Mouse (Mus musculus) forebrain, embryonic 16.5 days (tissue): ENCODE data around the gene Scml4. TPM values are rescaled to one million over a fixed set of nuclear protein-coding genes. Genes with fewer than 3 reads are reported as not detected.

Experiments used
- ATAC-seq: fragments of 200-750 bp; cut with Nextera tagmentation; 2 replicates; pipeline ENCODE4 v1.8.0; 2017; ENCODE audit warnings: mild to moderate bottlenecking, moderate library complexity
- H3K27ac ChIP-seq: fragments of 300-500 bp; sonication (generic); 2 replicates; pipeline ENCODE4 v1.5.1; 2014; ENCODE audit warnings: low read length, control low read depth
- H3K27me3 ChIP-seq: fragments of 300-500 bp; sonication (generic); replicated peaks from 2 replicates; pipeline ENCODE4 v1.6.1; 2014; ENCODE audit warnings: low read length; ENCODE audit not compliant: control insufficient read depth, insufficient read depth
- H3K36me3 ChIP-seq: fragments of 300-500 bp; sonication (generic); 2 replicates; pipeline ENCODE4 v1.6.1; 2014; ENCODE audit not compliant: control insufficient read depth, insufficient read depth
- H3K4me1 ChIP-seq: fragments of 300-500 bp; sonication (generic); replicated peaks from 2 replicates; pipeline ENCODE4 v1.6.1; 2014; ENCODE audit warnings: low read length; ENCODE audit not compliant: control insufficient read depth, insufficient read depth
- H3K4me2 ChIP-seq: fragments of 300-500 bp; sonication (generic); 2 replicates; pipeline ENCODE4 v1.6.1; 2014; ENCODE audit warnings: mild to moderate bottlenecking, low read length, control low read depth
- H3K4me3 ChIP-seq: fragments of 300-500 bp; sonication (generic); replicated peaks from 2 replicates; pipeline ENCODE4 v1.5.1; 2014; ENCODE audit warnings: mild to moderate bottlenecking, low read length, control low read depth
- H3K9ac ChIP-seq: fragments of 300-500 bp; sonication (generic); replicated peaks from 2 replicates; pipeline ENCODE4 v1.6.1; 2014; ENCODE audit warnings: low read depth, low read length, control low read depth
- H3K9me3 ChIP-seq: fragments of 300-500 bp; sonication (generic); 2 replicates; pipeline ENCODE4 v1.6.1; 2016; ENCODE audit warnings: low read length; ENCODE audit not compliant: control insufficient read depth
- WGBS: fragments of 180-500 bp; shearing (Covaris S2); extraction: QIAGEN DNeasy Blood & Tissue Kit; methylation state at CpG from one replicate; pipeline ENCODE4 v1.1.7; 2014; 5-methylcytosine and 5-hydroxymethylcytosine counted together
- polyA plus RNA-seq: library from polyadenylated mRNA; unstranded; fragments of >200 nt; fragmentation: Nextera tagmentation; extraction: Ambion mirVana; gene quantifications from 2 replicates; pipeline ENCODE4 v1.2.1, GENCODE M21; 2015

Gene Scml4
- polyA plus RNA-seq, 1 experiment from 2014 or later: 10.4 TPM

GRCm38 (mm10) chr10:42892250-42892649 lies 32.1 kb downstream of the Scml4 start:
- Histone ChIP-seq H3K9ac (no peak overlapping the region), H3K4me1 (no peaks in the 10 kb centered on the region), H3K27me3 (no peaks in the 10 kb centered on the region), H3K4me2 (no peak overlapping the region), H3K36me3 (no peaks in the 10 kb centered on the region), H3K9me3 (no peaks in the 10 kb centered on the region), H3K4me3 (no peak overlapping the region), H3K27ac (no peak overlapping the region)
- 66% methylated on average over 4 of the region's 4 CpGs for WGBS
- no peak for ATAC-seq

GRCm38 (mm10) chr10:42892987-42893386 lies 32.8 kb downstream of the Scml4 start:
- no peaks in the 10 kb centered on the region for H3K9me3 ChIP-seq
- no peaks in the 10 kb centered on the region for H3K4me1 ChIP-seq
- H3K27me3 ChIP-seq: no peaks in the 10 kb centered on the region
- no peak for ATAC-seq
- no peaks in the 10 kb centered on the region for H3K36me3 ChIP-seq
- H3K4me3 ChIP-seq: no peak overlapping the region
- H3K9ac ChIP-seq: no peak overlapping the region
- H3K4me2 ChIP-seq: no peak overlapping the region
- no peak overlapping the region for H3K27ac ChIP-seq
- 81% methylated on average over 4 of the region's 4 CpGs for WGBS

GRCm38 (mm10) chr10:42893857-42894256 lies 33.7 kb downstream of the Scml4 start:
- no peak for ATAC-seq
- Histone ChIP-seq H3K27me3 (no peaks in the 10 kb centered on the region), H3K9ac (no peak overlapping the region), H3K4me3 (no peak overlapping the region), H3K36me3 (no peaks in the 10 kb centered on the region), H3K4me1 (no peaks in the 10 kb centered on the region), H3K4me2 (no peak overlapping the region), H3K27ac (no peak overlapping the region), H3K9me3 (no peaks in the 10 kb centered on the region)
- WGBS: 80% methylated on average over 8 of the region's 8 CpGs

GRCm38 (mm10) chr10:42894263-42894662 lies 34.1 kb downstream of the Scml4 start:
- no peak for ATAC-seq
- 56% methylated on average over 3 of the region's 3 CpGs for WGBS
- Histone ChIP-seq H3K4me2 (no peak overlapping the region), H3K27me3 (no peaks in the 10 kb centered on the region), H3K9me3 (no peaks in the 10 kb centered on the region), H3K4me1 (no peaks in the 10 kb centered on the region), H3K27ac (no peak overlapping the region), H3K4me3 (no peak overlapping the region), H3K36me3 (no peaks in the 10 kb centered on the region), H3K9ac (no peak overlapping the region)

GRCm38 (mm10) chr10:42894696-42895095 lies 34.5 kb downstream of the Scml4 start:
- Histone ChIP-seq H3K4me1 (no peaks in the 10 kb centered on the region), H3K27ac (no peak overlapping the region), H3K4me3 (no peak overlapping the region), H3K36me3 (no peaks in the 10 kb centered on the region), H3K9me3 (no peaks in the 10 kb centered on the region), H3K4me2 (no peak overlapping the region), H3K27me3 (no peaks in the 10 kb centered on the region), H3K9ac (no peak overlapping the region)
- ATAC-seq: no peak
- 87% methylated on average over 7 of the region's 7 CpGs for WGBS

GRCm38 (mm10) chr10:42896621-42897020 lies 36.5 kb downstream of the Scml4 start:
- no peak overlapping the region for H3K4me3 ChIP-seq
- no peaks in the 10 kb centered on the region for H3K9me3 ChIP-seq
- no peaks in the 10 kb centered on the region for H3K36me3 ChIP-seq
- WGBS: 89% methylated on average over 3 of the region's 3 CpGs
- H3K27ac ChIP-seq: no peak overlapping the region
- no peak for ATAC-seq
- H3K27me3 ChIP-seq: no peaks in the 10 kb centered on the region
- H3K4me1 ChIP-seq: no peaks in the 10 kb centered on the region
- H3K9ac ChIP-seq: no peak overlapping the region
- no peak overlapping the region for H3K4me2 ChIP-seq

GRCm38 (mm10) chr10:42897166-42897565 lies 37.0 kb downstream of the Scml4 start:
- Histone ChIP-seq H3K9me3 (no peaks in the 10 kb centered on the region), H3K9ac (no peak overlapping the region), H3K4me1 (no peaks in the 10 kb centered on the region), H3K27me3 (no peaks in the 10 kb centered on the region), H3K36me3 (no peaks in the 10 kb centered on the region), H3K4me3 (no peak overlapping the region), H3K4me2 (no peak overlapping the region), H3K27ac (no peak overlapping the region)
- 83% methylated on average over 4 of the region's 4 CpGs for WGBS
- ATAC-seq: no peak

- Histone ChIP-seq H3K4me3 (no peak overlapping the region), H3K9ac (no peak overlapping the region), H3K27me3 (no peaks in the 10 kb centered on the region), H3K27ac (no peak overlapping the region), H3K4me2 (no peak overlapping the region), H3K36me3 (no peaks in the 10 kb centered on the region), H3K4me1 (no peaks in the 10 kb centered on the region), H3K9me3 (no peaks in the 10 kb centered on the region)
- 86% methylated on average over 5 of the region's 5 CpGs for WGBS
- ATAC-seq: no peak
These were observed 37.5 kb downstream of the Scml4 start for GRCm38 (mm10) chr10:42897632-42898031.

- Histone ChIP-seq H3K4me3 (no peak overlapping the region), H3K9me3 (peaks cover 2% of the 10 kb centered on the region; the same call in 1 of the 2 replicates), H3K9ac (no peak overlapping the region), H3K27ac (no peak overlapping the region), H3K36me3 (no peaks in the 10 kb centered on the region), H3K4me2 (no peak overlapping the region), H3K4me1 (no peaks in the 10 kb centered on the region), H3K27me3 (no peaks in the 10 kb centered on the region)
- 63% methylated on average over 4 of the region's 4 CpGs for WGBS
- ATAC-seq: no peak
These were observed 41.2 kb downstream of the Scml4 start for GRCm38 (mm10) chr10:42901361-42901760.

- Histone ChIP-seq H3K4me3 (no peak overlapping the region), H3K4me2 (no peak overlapping the region), H3K9ac (no peak overlapping the region), H3K27me3 (no peaks in the 10 kb centered on the region), H3K36me3 (no peaks in the 10 kb centered on the region), H3K4me1 (no peaks in the 10 kb centered on the region), H3K9me3 (peaks cover 2% of the 10 kb centered on the region; the same call in 1 of the 2 replicates), H3K27ac (no peak overlapping the region)
- 88% methylated on average over 1 of the region's 1 CpGs for WGBS
- ATAC-seq: no peak
These were observed 42.9 kb downstream of the Scml4 start for GRCm38 (mm10) chr10:42903054-42903453.
